Mouse (Mus musculus) G1E (cell line): ENCODE measurements around the gene Ttll3.

Source experiments
- CTCF ChIP-seq: IDR thresholded peaks from 2 replicates; pipeline ENCODE4 v1.5.1; 2012; ENCODE audit warnings: low read depth, low read length, inconsistent platforms, mixed read lengths
- POLR2AphosphoS5 ChIP-seq: IDR thresholded peaks from 2 replicates; pipeline ENCODE4 v1.6.1; 2012; ENCODE audit warnings: low read depth, low read length, inconsistent platforms; ENCODE audit not compliant: insufficient replicate concordance

DNA sequence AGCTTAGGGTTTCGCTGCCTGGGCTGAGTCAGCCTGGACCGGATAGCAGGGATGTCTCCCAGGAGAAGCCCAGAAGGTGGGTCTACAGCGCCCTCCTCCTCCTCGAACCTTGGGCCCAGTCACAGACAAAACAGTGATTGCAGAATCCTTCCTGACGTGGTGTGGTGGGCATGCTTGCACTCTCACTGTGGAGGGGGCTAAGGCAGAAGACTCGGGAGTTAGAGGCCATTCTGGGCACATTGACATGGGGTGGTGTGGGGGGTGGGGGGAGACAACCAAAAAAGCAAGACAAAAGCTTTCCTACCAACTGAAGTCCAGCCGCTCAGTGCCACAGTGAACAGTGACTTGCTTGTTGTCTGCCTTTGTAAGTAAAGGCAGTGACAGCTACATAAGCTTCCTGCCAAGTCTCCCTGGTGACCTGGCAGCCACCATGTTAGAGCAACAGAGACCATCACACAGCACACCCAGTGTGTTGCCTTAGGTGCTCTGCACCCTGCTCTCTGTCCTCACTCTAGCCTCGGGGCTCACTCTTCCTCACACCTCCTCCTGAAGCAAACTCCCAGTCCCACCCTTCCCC, 4.6 kb upstream of the Ttll3 start:
- TF ChIP-seq CTCF, result no peak
- TF ChIP-seq POLR2AphosphoS5, result no peak
